Mouse (Mus musculus): ENCODE results near the gene Ptges3l.
A peak's percentile ranks its signal among the peaks of the same experiment; 100 is the strongest.
"Not testable (repeated sequence)": the region's sequence is repeated elsewhere in the genome, so short reads cannot be mapped to it uniquely, and the experiment has no call there.

Gene Ptges3l

GRCm38 (mm10) chr11:101418991-101419390 lies 6.1 kb downstream of the Ptges3l start:
- peak; percentile 70 for DNase-seq

- DNase-seq: peak; percentile 90
Observed at GRCm38 (mm10) chr11:101417101-101417855, 7.9 kb downstream of the Ptges3l start, which contains the start of gene Aarsd1. Gene Aarsd1 (minus strand): TSS chr11:101417615.

- no peak for DNase-seq
Observed at GRCm38 (mm10) chr11:101416433-101417100, 8.6 kb downstream of the Ptges3l start.

- no peak for DNase-seq
Observed at GRCm38 (mm10) chr11:101415306-101415705, 9.8 kb downstream of the Ptges3l start.

- DNase-seq: peak; percentile 72
Observed at GRCm38 (mm10) chr11:101395110-101395509, 30.0 kb downstream of the Ptges3l start.

- DNase-seq: no peak
Observed at GRCm38 (mm10) chr11:101381817-101382216, 43.3 kb downstream of the Ptges3l start.

GRCm38 (mm10) chr11:101378926-101379325 lies 46.2 kb downstream of the Ptges3l start:
- DNase-seq: no peak

GRCm38 (mm10) chr11:101378196-101378595 lies 46.9 kb downstream of the Ptges3l start:
- not testable (repeated sequence) for DNase-seq

- no peak for DNase-seq
Observed at GRCm38 (mm10) chr11:101374421-101374938, 50.7 kb downstream of the Ptges3l start.

GRCm38 (mm10) chr11:101370141-101370540 lies 55.0 kb downstream of the Ptges3l start:
- DNase-seq: no peak
